Mouse (Mus musculus) G1E (cell line): ENCODE data around the gene Fiz1.

ENCODE experiments used
- CTCF ChIP-seq: IDR thresholded peaks from 2 replicates; pipeline ENCODE4 v1.5.1; 2012; ENCODE audit warnings: low read depth, low read length, inconsistent platforms, mixed read lengths
- GATA1 ChIP-seq: IDR thresholded peaks from 2 replicates; pipeline ENCODE4 v1.6.1; 2012; ENCODE audit warnings: borderline replicate concordance, low read length, inconsistent platforms, mixed read lengths
- GATA2 ChIP-seq: IDR thresholded peaks from 2 replicates; pipeline ENCODE4 v1.6.1; 2012; ENCODE audit warnings: low read depth, low read length, inconsistent platforms, borderline replicate concordance

DNA sequence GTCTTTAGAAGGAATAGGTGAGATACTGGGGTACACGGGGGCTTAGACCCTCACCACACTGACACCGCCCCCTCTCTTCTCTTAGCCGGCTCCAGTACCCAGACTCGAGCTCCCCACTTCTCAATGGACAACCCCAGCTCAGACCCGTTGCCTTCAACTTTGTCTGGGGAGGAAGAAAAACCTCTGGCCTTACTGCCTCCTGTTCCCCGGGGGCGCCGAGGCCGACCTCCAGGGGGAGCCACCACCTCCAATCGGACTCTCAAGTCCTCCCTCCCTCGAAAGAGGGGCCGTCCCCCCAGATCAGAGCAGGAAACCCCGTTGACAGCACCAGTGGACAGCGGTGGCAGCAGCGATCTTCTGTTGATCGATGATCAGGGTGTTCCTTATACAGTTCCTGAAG is 2.9 kb upstream of the Fiz1 start:
- TF ChIP-seq GATA1 (no peak), CTCF (no peak), GATA2 (no peak)
